Mouse (Mus musculus) forebrain, embryonic 15.5 days (tissue): Measurements from ENCODE around the gene Cysltr2. TPM values are rescaled to one million over a fixed set of nuclear protein-coding genes. Genes with fewer than 3 reads are reported as not detected.
A peak's percentile ranks its signal among the peaks of the same experiment; 100 is the strongest.

Source experiments
- ATAC-seq: fragments of 200-750 bp; cut with Nextera tagmentation; replicated peaks from 2 replicates; pipeline ENCODE4 v1.8.0; 2017; ENCODE audit warnings: mild to moderate bottlenecking, moderate TSS enrichment, moderate library complexity
- H3K27ac ChIP-seq: fragments of 300-500 bp; sonication (generic); replicated peaks from 2 replicates; pipeline ENCODE4 v1.5.1; 2015; ENCODE audit warnings: mild to moderate bottlenecking, inconsistent platforms
- H3K27me3 ChIP-seq: fragments of 300-500 bp; sonication (generic); 2 replicates; pipeline ENCODE4 v1.6.1; 2015; ENCODE audit warnings: inconsistent platforms
- H3K36me3 ChIP-seq: fragments of 300-500 bp; sonication (generic); 2 replicates; pipeline ENCODE4 v1.6.1; 2015; ENCODE audit warnings: mild to moderate bottlenecking, inconsistent platforms
- H3K4me1 ChIP-seq: fragments of 300-500 bp; sonication (generic); 2 replicates; pipeline ENCODE4 v1.6.1; 2015; ENCODE audit warnings: inconsistent platforms
- H3K4me2 ChIP-seq: fragments of 300-500 bp; sonication (generic); replicated peaks from 2 replicates; pipeline ENCODE4 v1.6.1; 2015; ENCODE audit warnings: mild to moderate bottlenecking, inconsistent platforms
- H3K4me3 ChIP-seq: fragments of 300-500 bp; sonication (generic); 2 replicates; pipeline ENCODE4 v1.5.1; 2015; ENCODE audit warnings: mild to moderate bottlenecking, inconsistent platforms
- H3K9ac ChIP-seq: fragments of 300-500 bp; sonication (generic); replicated peaks from 2 replicates; pipeline ENCODE4 v1.6.1; 2015; ENCODE audit warnings: mild to moderate bottlenecking, inconsistent platforms
- H3K9me3 ChIP-seq: fragments of 300-500 bp; sonication (generic); 2 replicates; pipeline ENCODE4 v1.6.1; 2016; ENCODE audit warnings: inconsistent platforms
- WGBS: fragments of 180-500 bp; shearing (Covaris S2); methylation state at CpG from one replicate; pipeline ENCODE4 v1.1.7; 2015; ENCODE audit warnings: mixed read lengths; 5-methylcytosine and 5-hydroxymethylcytosine counted together
- polyA plus RNA-seq: library from polyadenylated mRNA; unstranded; fragments of >200 nt; fragmentation: Nextera tagmentation; extraction: Ambion mirVana; gene quantifications from 2 replicates; pipeline ENCODE4 v1.2.1, GENCODE M21; 2015

The Cysltr2 gene
- polyA plus RNA-seq, 1 experiment from 2014 or later = not detected

- peaks cover 15% of the 10 kb centered on the region; the same call in 1 of the 2 replicates for H3K4me1 ChIP-seq
- no peaks in the 10 kb centered on the region for H3K9me3 ChIP-seq
- H3K27ac ChIP-seq = peak overlapping the region; percentile 64
- H3K36me3 ChIP-seq = no peaks in the 10 kb centered on the region
- peak overlapping the region; percentile 30; the same call in 1 of the 2 replicates for H3K9ac ChIP-seq
- peak overlapping the region; percentile 48 for H3K4me2 ChIP-seq
- WGBS = 5% methylated on average over 11 of the region's 11 CpGs
- peak; percentile 96 for ATAC-seq
- H3K27me3 ChIP-seq = no peaks in the 10 kb centered on the region
- peak overlapping the region; percentile 25 for H3K4me3 ChIP-seq
Measured at GRCm38 (mm10) chr14:72983456-72983855, 65.5 kb downstream of the Cysltr2 start.

- no peaks in the 10 kb centered on the region for H3K9me3 ChIP-seq
- H3K4me1 ChIP-seq = peaks cover 15% of the 10 kb centered on the region; the same call in 1 of the 2 replicates
- peak; percentile 61 for ATAC-seq
- peak overlapping the region; percentile 25 for H3K4me3 ChIP-seq
- H3K9ac ChIP-seq = peak overlapping the region; percentile 30; the same call in 1 of the 2 replicates
- H3K27ac ChIP-seq = peak overlapping the region; percentile 64
- WGBS = 63% methylated on average over 12 of the region's 12 CpGs
- H3K4me2 ChIP-seq = peak overlapping the region; percentile 48
- H3K36me3 ChIP-seq = no peaks in the 10 kb centered on the region
- no peaks in the 10 kb centered on the region for H3K27me3 ChIP-seq
Measured at GRCm38 (mm10) chr14:72982981-72983436, 65.9 kb downstream of the Cysltr2 start.

- H3K9me3 ChIP-seq = no peaks in the 10 kb centered on the region
- peaks cover 15% of the 10 kb centered on the region; the same call in 1 of the 2 replicates for H3K4me1 ChIP-seq
- H3K27me3 ChIP-seq = no peaks in the 10 kb centered on the region
- H3K9ac ChIP-seq = no peak overlapping the region
- WGBS = 67% methylated on average over 3 of the region's 3 CpGs
- ATAC-seq = no peak
- no peak overlapping the region for H3K4me2 ChIP-seq
- H3K4me3 ChIP-seq = no peak overlapping the region
- H3K36me3 ChIP-seq = no peaks in the 10 kb centered on the region
- H3K27ac ChIP-seq = no peak overlapping the region
Measured at GRCm38 (mm10) chr14:72980761-72981160, 68.2 kb downstream of the Cysltr2 start.

GRCm38 (mm10) chr14:72980106-72980505 is 68.8 kb downstream of the Cysltr2 start:
- Histone ChIP-seq H3K9ac (no peak overlapping the region), H3K27ac (no peak overlapping the region), H3K36me3 (no peaks in the 10 kb centered on the region), H3K4me1 (peaks cover 15% of the 10 kb centered on the region; the same call in 1 of the 2 replicates), H3K27me3 (no peaks in the 10 kb centered on the region), H3K4me2 (no peak overlapping the region), H3K4me3 (no peak overlapping the region), H3K9me3 (no peaks in the 10 kb centered on the region)
- 97% methylated on average over 29 of the region's 29 CpGs for WGBS
- ATAC-seq = no peak

GRCm38 (mm10) chr14:72976111-72976510 is 72.8 kb downstream of the Cysltr2 start:
- Histone ChIP-seq H3K4me1 (no peaks in the 10 kb centered on the region), H3K4me2 (no peak overlapping the region), H3K4me3 (no peak overlapping the region), H3K27me3 (no peaks in the 10 kb centered on the region), H3K27ac (no peak overlapping the region), H3K9ac (no peak overlapping the region), H3K9me3 (no peaks in the 10 kb centered on the region), H3K36me3 (no peaks in the 10 kb centered on the region)
- WGBS = 85% methylated on average over 2 of the region's 2 CpGs
- ATAC-seq = no peak

Other genes starting within 250 kb of the Cysltr2 start
- 87.5 and 90.8 TPM in 2 replicates for gene Rcbtb2, start 73.9 kb upstream of the Cysltr2 start, polyA plus RNA-seq
- gene Lpar6, start 188.8 kb upstream of the Cysltr2 start, polyA plus RNA-seq = 4.9 TPM in 2 replicates